Mouse (Mus musculus): ENCODE data around the gene Thap8.
"Not testable (repeated sequence)": the region's sequence is repeated elsewhere in the genome, so short reads cannot be mapped to it uniquely, and the experiment has no call there.

The Thap8 gene

DNA sequence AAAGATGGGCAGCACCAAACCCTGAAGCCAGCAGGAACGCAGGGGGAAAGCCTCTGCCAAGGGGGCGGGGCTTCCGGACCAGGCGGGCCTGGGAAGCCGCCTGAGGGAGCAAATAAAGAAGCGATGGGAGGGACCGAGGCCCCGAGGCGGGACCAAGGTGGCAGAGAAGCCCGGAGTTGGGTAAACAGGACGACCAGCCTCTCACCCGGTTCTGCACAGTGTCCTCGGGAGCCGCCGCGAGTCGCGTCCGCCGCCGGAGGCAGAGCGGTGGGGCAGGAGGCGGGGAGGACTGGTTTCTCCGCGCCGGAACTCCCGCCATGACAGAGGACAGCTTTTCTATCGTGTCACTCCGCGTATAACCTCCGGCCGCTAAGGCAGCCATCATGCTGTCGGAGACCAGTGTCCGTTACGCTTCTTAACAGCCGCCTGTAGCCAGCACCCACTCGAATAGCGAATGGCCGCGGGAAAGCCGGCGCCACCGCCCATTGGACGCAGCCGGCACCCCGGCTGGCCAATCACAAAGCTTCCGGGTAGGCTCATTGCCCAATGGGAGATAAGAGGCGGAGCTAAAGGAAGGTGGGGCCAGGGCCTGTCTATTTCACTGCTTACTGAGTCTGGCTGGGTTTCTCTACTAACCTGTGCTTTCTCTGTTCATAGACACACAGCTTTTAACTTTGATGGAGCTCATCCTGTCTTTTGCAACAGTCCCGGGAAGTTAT is at the start of gene Thap8, which contains the start of gene Wdr62:
Gene Thap8 (plus strand): TSS at position 144 of the 719 bp plus-strand sequence.
Gene Wdr62 (minus strand): TSS at position 469 of the 719 bp plus-strand sequence.
- peak; percentile 92 for DNase-seq

DNA sequence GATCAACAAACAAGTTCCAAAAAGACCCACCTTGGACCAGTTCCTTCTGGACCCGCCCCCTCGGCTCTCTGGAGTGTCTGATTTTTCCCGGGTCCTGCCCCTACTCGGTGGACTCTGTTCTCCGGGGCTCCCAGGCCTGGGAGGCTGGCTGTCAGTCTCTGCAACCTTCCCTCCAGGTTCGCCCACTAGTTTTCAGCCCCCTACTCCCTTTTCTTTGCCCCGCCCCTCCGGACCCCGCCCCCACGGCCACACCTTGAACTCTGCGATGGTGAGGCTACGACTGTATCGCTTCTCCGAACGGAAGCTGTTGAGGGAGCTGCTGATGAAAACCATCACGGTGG is 48.6 kb upstream of the Thap8 start:
- DNase-seq: no peak

GRCm38 (mm10) chr7:30231669-30232454 is 48.0 kb upstream of the Thap8 start, which contains the start of the genes Polr2i and Tbcb:
Gene Polr2i (plus strand): TSS chr7:30231948.
Gene Tbcb (minus strand): TSS chr7:30232272.
- peak; percentile 95 to 96 for DNase-seq

- peak; percentile 70 to 71 for DNase-seq
These were observed 47.2 kb upstream of the Thap8 start for GRCm38 (mm10) chr7:30232631-30233148.

GRCm38 (mm10) chr7:30233387-30233786 is 46.5 kb upstream of the Thap8 start:
- DNase-seq: no peak

DNA sequence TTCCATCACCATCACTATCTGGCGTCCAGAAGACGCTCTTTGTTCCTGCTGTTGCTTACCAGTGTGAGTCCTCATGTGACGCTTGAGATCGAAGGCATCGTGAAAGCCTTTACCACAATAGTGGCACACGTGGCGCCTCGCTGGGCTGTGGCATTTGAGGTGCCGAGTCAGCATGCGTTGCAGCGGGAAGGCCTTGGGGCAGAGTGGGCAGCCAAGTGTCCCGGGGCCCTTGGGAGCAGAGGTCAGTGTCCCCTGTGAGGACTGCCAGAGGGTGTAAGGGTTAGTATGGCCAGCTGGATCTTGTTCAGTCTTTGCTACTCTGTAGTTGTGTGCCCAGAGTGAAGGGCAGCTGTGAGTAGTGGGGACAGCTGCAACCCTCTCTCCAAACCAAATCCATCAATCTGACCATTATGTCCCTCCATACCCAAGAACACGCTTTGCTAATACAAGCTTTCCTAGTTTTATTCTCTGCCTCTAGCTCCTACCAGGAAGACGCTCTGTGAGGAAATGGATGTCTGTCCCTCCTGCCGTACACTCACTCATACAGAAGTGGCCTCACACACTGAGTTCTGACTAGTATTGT is 45.5 kb upstream of the Thap8 start:
- DNase-seq: no peak

DNA sequence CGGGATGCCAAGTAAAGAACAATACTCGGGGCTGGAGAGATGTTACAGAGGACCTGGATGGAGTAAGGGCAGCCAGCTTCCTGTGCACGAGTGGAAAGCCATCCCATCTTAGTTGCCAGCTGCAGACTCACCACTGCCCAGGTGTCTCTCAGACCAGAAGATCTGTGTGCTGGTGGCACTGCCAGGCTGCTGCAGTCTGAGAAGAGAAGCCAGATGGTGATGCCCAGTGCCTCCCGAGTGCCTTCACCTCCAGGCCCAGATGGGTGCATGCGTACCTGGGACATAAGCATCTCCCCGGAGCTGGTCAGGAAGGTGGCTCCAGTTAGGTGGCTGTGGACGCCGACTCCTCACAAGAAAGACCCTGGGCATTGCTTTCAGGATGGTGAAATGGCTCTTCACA is 44.8 kb upstream of the Thap8 start:
- DNase-seq: no peak

DNA sequence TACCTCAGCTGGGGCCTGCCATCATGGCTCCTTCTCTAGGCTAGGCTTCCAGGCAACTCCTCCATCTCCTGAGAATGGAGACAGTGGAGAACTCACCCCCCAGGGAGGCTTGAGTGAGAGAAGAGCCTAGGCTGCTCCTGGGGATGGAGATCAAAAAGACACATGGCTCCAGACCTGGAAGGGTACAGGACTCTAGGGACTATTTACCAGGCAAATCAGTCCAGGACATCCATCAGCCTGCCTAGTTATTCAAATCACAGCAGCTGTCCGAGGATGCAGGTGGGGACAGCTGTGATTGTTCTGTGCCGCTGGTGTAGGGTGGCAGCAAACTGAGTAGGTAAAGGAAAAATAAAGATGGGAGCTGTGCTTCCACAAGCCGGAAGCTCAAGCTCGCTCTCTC is 44.3 kb upstream of the Thap8 start, which contains the start of gene Ovol3:
Gene Ovol3 (minus strand): TSS at position 101 of the 400 bp plus-strand sequence.
- no peak for DNase-seq

GRCm38 (mm10) chr7:30237374-30237773 is 42.5 kb upstream of the Thap8 start:
- DNase-seq: not testable (repeated sequence)

DNA sequence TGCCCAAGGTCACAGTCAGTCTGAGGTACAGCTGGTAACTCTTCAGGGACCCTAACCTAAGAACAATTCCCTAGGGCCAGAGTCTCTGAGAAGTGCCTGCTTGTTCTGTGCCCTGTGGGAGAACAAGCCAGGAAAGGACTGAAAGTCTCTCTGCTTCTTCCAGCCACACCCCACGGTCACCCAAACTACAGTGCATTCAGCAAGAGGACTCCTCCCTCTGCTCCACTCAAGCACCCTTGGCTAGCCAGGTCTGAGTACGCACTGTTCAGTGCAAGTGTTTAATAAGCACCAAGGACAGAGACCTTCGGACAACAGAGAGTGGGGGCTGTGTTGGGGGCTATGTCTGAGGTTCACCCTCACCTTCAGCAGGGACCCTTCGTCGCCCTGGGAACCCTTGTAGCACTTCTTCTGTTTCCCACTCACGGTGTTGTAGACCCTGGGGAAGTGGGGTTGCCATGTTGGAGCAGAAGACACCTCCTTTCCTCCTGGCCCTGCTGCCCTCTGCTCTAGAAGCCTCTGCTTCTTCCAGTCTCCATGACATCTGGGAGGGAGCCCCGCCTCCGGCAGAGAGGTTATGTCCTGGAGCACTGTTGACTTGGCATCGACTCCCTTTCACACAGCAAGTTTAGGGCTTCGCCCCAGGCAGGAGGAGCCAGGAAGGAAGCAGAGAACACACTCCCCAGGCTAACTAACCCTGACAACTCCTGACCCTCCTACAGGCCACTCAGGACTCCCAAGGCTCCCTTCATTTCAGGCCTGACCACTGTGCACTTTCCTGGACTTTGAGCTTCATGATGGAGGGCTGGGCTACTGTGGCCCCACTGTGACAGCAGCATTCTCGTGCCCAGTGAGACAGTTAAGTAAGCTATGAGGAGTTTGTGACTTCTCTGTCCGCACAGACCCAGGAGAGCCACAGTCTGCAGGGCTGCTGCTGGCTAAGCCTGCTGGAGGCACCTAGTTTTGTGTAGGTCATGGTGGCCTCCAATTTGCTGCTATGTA is 27.6 kb upstream of the Thap8 start:
- no peak for DNase-seq

DNA sequence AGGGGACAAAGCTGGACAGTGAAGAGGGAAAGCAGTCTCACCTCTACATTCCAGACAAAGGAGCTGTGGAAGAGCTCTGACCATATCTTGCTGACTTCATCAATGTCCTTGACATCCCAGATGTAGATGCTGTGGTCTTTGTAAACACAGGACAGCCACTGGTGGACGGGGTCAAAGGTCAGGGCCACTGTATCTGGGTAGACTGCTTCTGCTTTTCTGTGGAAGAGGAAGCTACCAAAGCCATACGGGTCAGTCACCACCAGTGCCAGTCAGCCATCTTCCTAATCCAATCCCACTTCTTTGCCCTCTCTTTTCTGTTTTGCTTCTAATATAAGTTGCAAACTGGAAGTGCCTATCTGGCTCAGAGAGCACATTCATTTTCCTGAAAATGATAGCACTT is 14.9 kb upstream of the Thap8 start:
- DNase-seq: no peak

- DNase-seq: no peak
These were observed 14.4 kb upstream of the Thap8 start for GRCm38 (mm10) chr7:30265531-30265930.

DNA sequence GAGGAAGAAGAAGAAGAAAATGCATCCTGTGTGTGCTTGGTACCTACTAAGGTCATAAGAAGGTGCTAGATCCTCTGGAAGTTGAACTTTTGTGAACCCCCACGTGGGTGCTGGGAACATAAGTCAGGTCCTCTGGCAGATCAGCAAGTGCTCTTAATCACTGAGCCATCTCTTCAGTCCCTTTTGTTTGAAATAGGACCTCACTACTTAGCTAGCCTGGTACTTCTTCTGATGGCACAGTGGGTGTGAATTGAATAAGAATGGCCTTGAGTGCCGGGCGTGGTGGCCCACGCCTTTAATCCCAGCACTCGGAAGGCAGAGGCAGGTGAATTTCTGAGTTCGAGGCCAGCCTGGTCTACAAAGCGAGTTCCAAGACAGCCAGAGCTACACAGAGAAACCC is 14.0 kb upstream of the Thap8 start:
- no peak for DNase-seq

GRCm38 (mm10) chr7:30266780-30267179 is 13.1 kb upstream of the Thap8 start:
- DNase-seq: no peak

DNA sequence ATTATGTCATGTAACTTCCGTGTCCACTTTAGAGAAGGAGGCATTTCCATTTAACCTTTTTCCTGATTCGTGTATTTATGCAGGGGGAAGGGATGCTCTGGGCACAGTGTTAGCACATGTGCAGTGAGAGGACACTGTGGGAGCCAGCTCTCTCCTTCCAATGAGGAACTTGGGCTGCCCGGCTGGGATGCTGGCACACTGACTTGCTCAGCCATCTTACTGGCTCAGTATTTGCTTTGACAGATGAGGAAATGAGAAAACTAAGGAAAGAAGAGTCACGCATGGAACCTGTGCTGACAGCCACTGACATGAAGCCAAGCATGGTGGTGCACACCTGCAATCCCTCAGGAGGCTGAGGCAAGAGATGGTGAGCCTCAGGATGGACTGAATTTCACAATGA is 10.3 kb upstream of the Thap8 start:
- no peak for DNase-seq

GRCm38 (mm10) chr7:30274383-30274782 is 5.5 kb upstream of the Thap8 start:
- DNase-seq: no peak

- no peak for DNase-seq
These were observed 983 bp upstream of the Thap8 start for GRCm38 (mm10) chr7:30278911-30279310.

DNA sequence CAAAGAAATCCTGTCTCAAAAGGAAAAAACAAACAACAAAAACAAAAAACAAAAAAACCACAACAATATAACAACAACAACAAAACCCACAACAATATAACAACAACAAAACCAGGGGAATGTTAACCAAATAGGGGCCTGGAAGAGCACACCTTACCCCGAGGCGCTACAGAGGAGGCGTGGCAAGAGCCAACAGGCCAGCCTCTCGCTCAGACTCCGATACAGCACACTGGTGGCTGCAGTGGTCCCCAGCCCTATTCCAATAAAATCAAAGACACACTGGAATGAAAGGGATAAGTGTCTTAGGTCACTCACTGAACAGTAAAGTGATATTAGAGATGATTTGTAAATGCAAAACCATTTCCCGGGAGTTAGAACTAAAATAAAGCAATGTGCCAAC is 358 bp upstream of the Thap8 start:
- DNase-seq: peak in 1 of 2 experiments; percentile 7

- peak; percentile 82 to 83 for DNase-seq
These were observed 810 bp downstream of the Thap8 start for GRCm38 (mm10) chr7:30280670-30281138.

- DNase-seq: no peak
These were observed 1.6 kb downstream of the Thap8 start for GRCm38 (mm10) chr7:30281522-30281921.

DNA sequence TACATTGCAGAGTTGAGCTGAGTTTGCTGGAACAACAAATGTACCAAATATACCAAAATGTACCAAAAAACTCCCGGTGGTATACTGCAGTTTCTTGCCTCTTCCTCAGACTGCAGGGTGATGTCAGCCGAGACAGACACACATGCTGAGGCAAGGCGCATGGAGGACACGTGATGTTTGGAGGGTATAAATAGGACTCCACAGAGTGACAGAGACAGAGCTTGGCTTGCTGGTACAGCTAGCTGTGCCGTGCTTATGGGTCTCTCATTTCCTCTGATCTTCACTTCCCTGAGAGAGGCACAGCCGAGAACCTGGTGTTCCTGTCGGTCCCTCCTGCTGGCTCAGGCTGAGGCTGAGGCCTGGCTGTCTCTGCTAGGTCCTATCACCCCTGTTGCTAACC is 2.8 kb downstream of the Thap8 start:
- no peak for DNase-seq

Measured in B cell, adult 2 months (primary cell).